Mouse (Mus musculus): ENCODE results near the gene Gm5798.
"Not testable (repeated sequence)": the region's sequence is repeated elsewhere in the genome, so short reads cannot be mapped to it uniquely, and the experiment has no call there.

The Gm5798 gene

DNA sequence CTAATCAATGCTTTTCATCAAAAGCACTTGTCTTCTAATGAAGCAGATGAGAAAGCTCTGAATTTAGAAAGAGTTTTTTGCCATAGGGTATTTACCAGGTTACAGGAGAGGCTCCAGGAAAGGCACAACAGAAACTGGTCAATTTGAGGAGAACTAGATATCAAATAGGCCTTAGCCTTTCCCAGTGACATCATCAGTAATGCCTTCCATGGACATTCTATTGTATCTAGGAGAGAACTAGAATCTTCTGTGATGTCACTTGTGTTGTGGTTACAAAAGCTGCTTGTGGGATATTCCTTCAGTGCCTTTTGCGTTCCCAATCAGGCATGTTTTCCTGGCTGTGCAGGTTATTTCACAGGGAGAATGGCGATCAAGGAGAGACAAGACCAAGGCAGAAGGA is at the start of gene Gm5798:
Gm5798 (plus strand) TSS at position 301 of the 400 bp plus-strand sequence.
- not testable (repeated sequence) for DNase-seq (ENCODE audit: low spot score in 2 of 2)

DNA sequence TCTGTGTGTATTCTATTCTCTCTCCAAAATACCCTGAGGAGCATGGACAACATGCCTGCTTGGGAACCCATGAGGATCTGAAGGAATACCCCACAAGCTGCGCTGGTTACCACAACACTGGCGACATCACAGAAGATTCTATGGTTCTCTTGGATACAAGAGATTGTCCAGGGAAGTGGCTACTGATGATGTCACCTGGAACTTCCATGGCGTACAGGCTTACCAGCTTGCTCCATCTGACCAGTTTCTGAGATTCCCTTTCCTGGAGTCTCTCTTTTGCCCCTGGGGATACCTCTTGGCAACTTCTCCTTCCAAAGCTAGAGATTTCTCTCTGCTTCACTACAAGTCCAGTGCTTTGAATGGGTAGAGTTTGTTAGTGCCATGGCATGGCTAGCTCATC is 37.9 kb downstream of the Gm5798 start, which contains the start of gene Gm7945:
Gm7945 (minus strand) TSS at position 101 of the 400 bp plus-strand sequence.
- not testable (repeated sequence) for DNase-seq (ENCODE audit: low spot score in 2 of 2)
